Comparison of ENCODE assay signal across 14 mouse cellular contexts in genomic region chr12:26364822-26365221, GRCm38 (mm10). TPM values are rescaled to one million over a fixed set of nuclear protein-coding genes. Genes with fewer than 3 reads are reported as not detected.
DNase-seq lines count a peak whose midpoint lies in the region; ATAC-seq lines count a peak whose summit lies in the region.
"Had no signal": no experiment of that assay in that cellular context is flagged by ENCODE, and none has a peak within 500 bp of the region (broad histone marks: within the 10 kb centered on the region; RNA-seq: fewer than 3 reads in every experiment).

No protein-coding gene starts in this region.

- 80% methylated on average over 5 of the region's 5 CpGs for WGBS in lung, embryonic 15.5 days
- WGBS in heart, embryonic 10.5 days = 85% methylated on average over 5 of the region's 5 CpGs
- WGBS in hindbrain, embryonic 11.5 days = 87% methylated on average over 5 of the region's 5 CpGs

- no peak overlapping the region for H3K4me3 ChIP-seq in lung, embryonic 15.5 days
- H3K4me3 ChIP-seq in heart, embryonic 10.5 days = no peak overlapping the region
- no peak overlapping the region for H3K4me3 ChIP-seq in hindbrain, embryonic 11.5 days (ENCODE audit: low read depth, low read length)
- H3K4me3 ChIP-seq: erythroblast, embryonic 14.5 days; layer of hippocampus, adult 2 months; myocyte had no signal

- no peak for ATAC-seq in lung, embryonic 15.5 days (ENCODE audit: borderline replicate concordance, extremely low read depth, low FRiP score, low TSS enrichment)
- ATAC-seq in hindbrain, embryonic 11.5 days (ENCODE audit: low FRiP score) = no peak
- ATAC-seq: hindbrain, embryonic 16.5 days had no signal

- peak; percentile 42 for DNase-seq in adrenal gland, postnatal 25 days
- no peak for DNase-seq in adrenal gland, adult (ENCODE audit: inconsistent age in 2 of 2, low spot score in 1 of 2)
- DNase-seq in lung, postnatal 10 days = no peak
- DNase-seq in cerebellum, adult 9-10 months = peak; percentile 95
- peak; percentile 65 for DNase-seq in kidney, postnatal 14 days
- DNase-seq in heart, embryonic 10.5 days (ENCODE audit: low spot score) = no peak
- no peak for DNase-seq in hindbrain, embryonic 11.5 days (ENCODE audit: low spot score)
- DNase-seq: lung, adult 2 months; thymus, postnatal 25 days had no signal

- H3K36me3 ChIP-seq in lung, embryonic 15.5 days = no peaks in the 10 kb centered on the region
- peaks cover 5% of the 10 kb centered on the region for H3K36me3 ChIP-seq in heart, embryonic 10.5 days
- H3K36me3 ChIP-seq in hindbrain, embryonic 11.5 days (ENCODE audit: control insufficient read depth, insufficient read depth, low read length) = no peaks in the 10 kb centered on the region

- peaks cover 40% of the 10 kb centered on the region for H3K4me1 ChIP-seq in lung, embryonic 15.5 days
- peaks cover 3% of the 10 kb centered on the region; the same call in 1 of the 2 replicates for H3K4me1 ChIP-seq in heart, embryonic 10.5 days
- H3K4me1 ChIP-seq in hindbrain, embryonic 11.5 days (replicated peaks; ENCODE audit: control insufficient read depth, insufficient read depth, low read length) = no peaks in the 10 kb centered on the region

- no peaks in the 10 kb centered on the region for H3K27me3 ChIP-seq in lung, embryonic 15.5 days
- H3K27me3 ChIP-seq in heart, embryonic 10.5 days (ENCODE audit: insufficient read depth, poor library complexity, severe bottlenecking) = no peaks in the 10 kb centered on the region
- H3K27me3 ChIP-seq in hindbrain, embryonic 11.5 days (ENCODE audit: control insufficient read depth, insufficient read depth, low read length) = no peaks in the 10 kb centered on the region

- H3K9me3 ChIP-seq in lung, embryonic 15.5 days = no peaks in the 10 kb centered on the region
- no peaks in the 10 kb centered on the region for H3K9me3 ChIP-seq in heart, embryonic 10.5 days
- no peaks in the 10 kb centered on the region for H3K9me3 ChIP-seq in hindbrain, embryonic 11.5 days (ENCODE audit: control insufficient read depth, low read length)

- peak overlapping the region; percentile 38; the same call in 1 of the 2 replicates for H3K27ac ChIP-seq in lung, embryonic 15.5 days
- no peak overlapping the region for H3K27ac ChIP-seq in heart, embryonic 10.5 days
- no peak overlapping the region for H3K27ac ChIP-seq in hindbrain, embryonic 11.5 days (ENCODE audit: low read depth, low read length)
- H3K27ac ChIP-seq: layer of hippocampus, adult 2 months had no signal

- no peak overlapping the region for H3K9ac ChIP-seq in lung, embryonic 15.5 days
- H3K9ac ChIP-seq in hindbrain, embryonic 11.5 days (ENCODE audit: low read depth, low read length) = no peak overlapping the region

- no peak overlapping the region for H3K4me2 ChIP-seq in lung, embryonic 15.5 days
- no peak overlapping the region for H3K4me2 ChIP-seq in hindbrain, embryonic 11.5 days (replicated peaks; ENCODE audit: low read depth, low read length)

RNA-seq across cellular contexts. Expression of gene Rnf144a, which starts 50.2 kb away (rescaled TPM):
- total RNA-seq in adrenal gland, postnatal 25 days (2021) = 15.1 and 21.5 TPM in 2 replicates
- polyA plus RNA-seq in lung, embryonic 15.5 days (2015; fragmentation: Nextera tagmentation; extraction: Ambion mirVana) = 50.5 and 52.7 TPM in 2 replicates
- polyA plus RNA-seq in heart, embryonic 10.5 days (2016; fragmentation: Nextera tagmentation; extraction: Ambion mirVana) = 9.7 and 17.8 TPM in 2 replicates
- polyA plus RNA-seq in hindbrain, embryonic 11.5 days (2014; fragmentation: Nextera tagmentation; extraction: Ambion mirVana) = 23.7 and 30.8 TPM in 2 replicates
- polyA plus RNA-seq: erythroblast, embryonic 14.5 days; myocyte had no signal

Comparison
In these comparisons a context has a peak if more than half of its experiments do, and no peak if none do; other contexts are left out.
1. DNase-seq: peak in adrenal gland, postnatal 25 days (single experiment), cerebellum, adult 9-10 months (single experiment) and kidney, postnatal 14 days (single experiment); none in adrenal gland, adult (0 of 2), lung, postnatal 10 days (single experiment), heart, embryonic 10.5 days (single experiment) and hindbrain, embryonic 11.5 days (single experiment).